Mouse (Mus musculus): ENCODE results near the gene Tle4.

Tle4 gene

DNA sequence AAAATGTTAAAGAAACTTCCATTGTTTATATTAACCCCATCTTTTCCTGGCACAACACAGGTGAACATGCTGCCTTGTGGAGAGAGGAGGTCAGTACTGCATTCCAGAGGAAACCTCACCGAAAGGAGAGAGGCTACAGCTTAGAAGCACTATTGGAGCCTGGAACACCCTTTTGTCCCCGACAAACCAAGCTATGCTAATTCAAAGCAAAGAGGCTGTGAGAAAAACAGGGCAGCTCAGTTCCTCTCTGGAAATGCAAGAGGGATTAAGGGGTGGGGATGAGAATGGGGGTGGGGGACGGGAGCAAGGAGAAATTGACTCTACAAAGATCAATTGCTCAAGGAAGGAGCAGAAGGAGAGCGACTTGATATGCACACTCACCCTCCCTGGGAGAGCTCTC is 182.9 kb downstream of the Tle4 start:
- DNase-seq (ENCODE audit: low read depth, low spot score): no peak

GRCm38 (mm10) chr19:14406603-14407002 is 191.2 kb downstream of the Tle4 start:
- no peak for DNase-seq (ENCODE audit: low read depth, low spot score)

Measured in A20 (cell line).